Mouse (Mus musculus): ENCODE results near the gene Depdc1b.

Gene Depdc1b

DNA sequence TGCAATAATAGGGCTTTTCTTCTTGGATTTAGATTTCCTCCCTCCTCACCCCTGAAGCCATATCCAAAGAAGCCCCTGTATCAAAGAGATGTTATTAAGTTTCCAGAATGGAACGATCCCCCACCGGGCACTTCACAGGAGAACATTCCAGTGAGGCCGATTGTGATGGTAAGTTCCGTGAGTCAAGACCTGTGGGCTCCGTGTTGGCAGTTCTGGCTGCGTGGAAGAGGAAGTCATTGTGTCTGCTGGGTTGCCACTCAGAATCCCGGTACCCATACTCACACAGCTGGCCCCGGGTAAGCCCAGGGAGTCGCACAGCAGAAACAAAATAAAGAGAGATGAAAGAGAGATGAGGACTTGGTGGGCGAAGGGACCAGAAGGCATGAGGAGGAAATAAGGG, 41.2 kb downstream of the Depdc1b start:
- no peak for DNase-seq

DNA sequence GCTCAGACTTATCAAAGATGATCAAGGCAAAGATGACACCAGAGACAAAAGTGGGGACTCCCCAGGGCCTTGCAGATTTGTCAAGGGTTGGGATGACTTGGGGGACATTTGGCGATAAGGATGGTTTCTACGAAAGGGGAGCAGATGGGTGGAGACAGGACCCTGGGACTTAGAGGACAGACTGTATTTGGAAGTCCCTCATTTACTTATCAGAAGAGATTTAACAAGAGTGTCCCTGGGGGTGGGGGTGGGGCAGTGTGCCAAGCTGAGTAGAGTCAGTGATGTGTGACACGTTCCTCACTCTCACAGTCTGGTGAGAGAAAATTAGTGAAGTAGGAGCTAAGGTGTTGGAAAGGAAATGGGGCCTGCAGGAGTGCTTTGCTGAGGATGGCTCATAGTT, 42.1 kb downstream of the Depdc1b start:
- no peak for DNase-seq

GRCm38 (mm10) chr13:108367496-108367895, 51.4 kb downstream of the Depdc1b start:
- DNase-seq: no peak

GRCm38 (mm10) chr13:108370241-108370941, 54.3 kb downstream of the Depdc1b start:
- no peak for DNase-seq

DNA sequence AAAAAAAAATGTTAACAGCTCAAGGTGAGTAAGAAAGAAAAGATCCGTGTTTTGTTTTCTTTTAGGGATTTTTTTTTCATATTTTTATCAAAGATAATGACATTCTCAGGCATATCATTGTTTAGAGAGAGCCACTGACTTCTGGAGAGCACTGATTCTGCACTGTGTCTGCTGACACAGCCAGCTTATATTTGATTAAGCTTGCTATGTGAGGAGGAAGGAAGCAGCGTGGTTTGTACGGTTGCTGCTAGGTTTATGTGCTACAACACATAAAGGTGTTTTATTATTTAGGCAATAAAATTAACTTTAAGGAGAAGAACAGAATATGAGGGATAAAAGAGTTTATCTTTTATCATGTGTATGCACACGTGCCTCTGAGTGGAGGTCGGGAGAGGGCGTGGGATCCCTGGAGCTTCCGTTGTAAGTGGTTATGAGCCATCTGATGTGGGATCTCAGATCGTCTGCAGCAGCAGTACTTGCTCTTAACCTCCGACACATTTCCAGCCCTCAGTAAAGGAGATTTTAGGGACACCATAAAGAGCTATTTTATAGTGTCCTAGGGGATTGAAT, 55.3 kb downstream of the Depdc1b start:
- no peak for DNase-seq

- no peak for DNase-seq
These were observed 57.1 kb downstream of the Depdc1b start for GRCm38 (mm10) chr13:108373231-108373630.

- DNase-seq: no peak
These were observed 60.5 kb downstream of the Depdc1b start for GRCm38 (mm10) chr13:108376637-108377036.

- DNase-seq: no peak
These were observed 65.0 kb downstream of the Depdc1b start for GRCm38 (mm10) chr13:108381161-108381560.

GRCm38 (mm10) chr13:108383051-108383450, 66.9 kb downstream of the Depdc1b start:
- no peak for DNase-seq

DNA sequence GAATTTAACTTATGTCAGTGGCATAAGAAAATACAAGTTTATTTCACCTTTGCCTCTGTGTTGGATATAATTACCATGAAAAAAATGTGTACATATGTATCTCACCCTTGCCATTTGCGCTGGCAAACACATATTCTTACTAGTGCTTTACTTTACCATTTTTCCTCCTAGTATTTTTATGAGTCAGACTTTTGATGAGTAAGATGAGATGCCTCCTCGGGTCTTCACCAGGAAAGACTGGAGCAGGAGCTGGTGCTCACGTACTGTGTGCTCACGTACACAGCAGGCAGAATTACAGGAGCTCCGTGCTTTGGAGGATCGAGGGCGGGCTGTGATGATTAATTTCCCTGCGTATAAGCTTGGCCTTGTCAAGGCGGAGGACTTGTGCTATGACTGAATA, 69.9 kb downstream of the Depdc1b start:
- no peak for DNase-seq

DNA sequence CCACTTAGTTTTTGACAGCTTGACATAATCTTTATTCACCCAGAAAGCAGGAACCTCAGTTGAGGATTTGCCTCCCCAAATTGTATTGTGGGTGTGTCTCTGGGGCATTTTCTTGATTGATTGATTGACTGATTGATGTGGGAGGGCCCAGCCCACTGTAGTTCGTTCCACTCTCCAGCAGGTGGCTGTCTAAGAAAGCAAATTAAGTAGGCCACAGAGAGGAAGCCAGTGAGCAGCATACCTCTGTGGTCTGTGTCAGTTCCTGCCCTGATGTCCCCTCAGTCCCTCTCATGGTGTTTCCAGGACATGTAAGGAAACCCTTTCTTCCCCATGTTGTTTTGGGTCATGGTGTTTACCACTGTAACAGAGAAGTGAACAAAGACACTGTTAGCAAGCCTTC, 74.4 kb downstream of the Depdc1b start:
- DNase-seq: peak; percentile 63

- no peak for DNase-seq
These were observed 87.1 kb downstream of the Depdc1b start for GRCm38 (mm10) chr13:108403197-108403596.

- no peak for DNase-seq
These were observed 88.2 kb downstream of the Depdc1b start for GRCm38 (mm10) chr13:108404372-108404771.

- DNase-seq: no peak
These were observed 99.3 kb downstream of the Depdc1b start for GRCm38 (mm10) chr13:108415464-108415863.

DNA sequence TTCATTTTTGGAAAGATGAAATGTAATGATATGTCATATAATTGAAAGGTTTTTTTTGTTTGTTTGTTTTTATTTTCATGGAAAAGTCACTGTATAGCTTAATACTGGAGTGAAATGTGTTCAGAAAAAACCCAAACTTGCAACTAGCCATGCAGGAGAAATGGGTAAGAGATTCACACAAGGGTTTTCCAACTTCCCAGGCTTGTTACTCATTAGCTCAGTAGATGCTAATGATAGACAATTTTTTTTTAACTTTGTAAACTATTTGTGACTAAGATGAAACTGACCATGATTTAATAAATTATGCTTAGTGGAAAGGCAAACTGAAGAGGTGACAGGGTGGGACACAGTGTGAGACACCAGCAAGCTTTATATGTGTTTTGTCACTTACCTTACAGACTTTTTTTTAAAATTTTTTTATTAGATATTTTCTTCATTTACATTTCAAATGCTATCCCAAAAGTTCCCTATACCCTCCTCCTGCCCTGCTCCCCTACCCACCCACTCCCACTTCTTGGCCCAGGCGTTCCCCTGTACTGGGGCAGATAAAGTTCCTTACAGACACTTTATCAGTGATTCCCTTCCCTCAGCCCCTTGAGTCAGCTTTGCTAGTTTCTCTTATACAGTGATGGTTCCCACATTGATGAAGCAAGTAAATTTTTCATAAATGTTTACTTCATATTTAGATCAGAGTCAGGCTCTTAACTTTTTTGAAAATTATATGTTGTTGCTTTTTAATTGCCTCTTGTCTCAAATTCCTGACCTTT, 102.8 kb downstream of the Depdc1b start:
- DNase-seq: no peak

DNA sequence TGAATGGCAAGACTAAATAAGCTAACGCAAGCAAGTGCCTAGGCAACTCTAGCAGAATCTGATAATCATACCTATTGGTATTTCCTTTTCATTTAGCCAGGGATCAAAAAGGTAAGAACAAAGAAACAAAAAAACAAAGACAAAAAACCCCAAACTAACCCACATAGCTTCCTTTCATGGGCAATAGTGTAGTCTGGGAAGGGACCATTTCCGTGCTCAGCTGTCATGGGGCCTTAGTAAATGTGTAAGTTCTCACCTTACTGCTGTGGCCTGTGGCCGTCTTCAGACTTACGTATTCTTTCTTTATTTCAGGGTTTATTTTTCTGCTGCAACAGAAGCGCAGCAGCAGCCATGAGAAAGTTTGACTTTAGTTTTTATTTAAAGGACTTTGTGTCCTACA, 110.2 kb downstream of the Depdc1b start:
- DNase-seq: no peak

DNA sequence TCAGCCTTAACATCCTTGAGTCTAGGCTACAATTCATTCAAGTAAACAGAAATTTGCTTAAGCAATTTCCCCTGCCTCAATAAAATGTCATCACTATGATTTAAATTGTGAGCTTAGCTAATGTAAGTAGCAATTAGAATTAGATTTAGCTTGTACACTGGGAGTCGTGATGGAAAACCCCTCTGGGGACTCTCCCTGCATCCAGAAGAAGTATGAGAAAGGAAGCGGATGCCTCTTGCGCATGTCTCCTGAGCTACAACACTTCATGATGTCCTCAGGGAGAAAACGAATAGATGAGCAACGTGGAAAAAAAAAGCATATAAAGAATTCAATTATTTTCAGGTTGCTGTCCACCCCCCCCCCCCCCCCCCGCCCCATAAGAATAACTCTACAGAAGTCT, 112.7 kb downstream of the Depdc1b start:
- DNase-seq: no peak

DNA sequence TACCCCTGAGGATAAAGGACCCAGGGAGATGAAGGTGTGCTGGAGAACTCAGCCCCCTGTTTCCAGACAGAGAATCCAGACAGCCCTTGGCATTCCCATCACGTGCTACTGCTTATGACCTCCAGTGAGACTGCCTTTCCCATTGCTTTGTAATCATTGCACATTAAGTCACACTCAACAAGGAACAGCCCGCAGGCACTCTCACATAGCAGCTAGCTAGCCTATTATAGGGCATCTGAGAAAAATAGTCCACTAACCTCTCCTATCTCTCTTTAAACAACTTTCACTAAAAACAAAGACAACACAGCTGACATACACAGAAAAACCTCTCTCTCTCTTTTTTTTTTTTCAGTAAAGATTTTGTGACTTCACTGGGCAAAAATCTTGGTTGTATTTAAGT, 113.5 kb downstream of the Depdc1b start:
- DNase-seq: no peak

- no peak for DNase-seq
These were observed 115.6 kb downstream of the Depdc1b start for GRCm38 (mm10) chr13:108431776-108432175.

- DNase-seq: no peak
These were observed 119.6 kb downstream of the Depdc1b start for GRCm38 (mm10) chr13:108435687-108436086.

GRCm38 (mm10) chr13:108437424-108437823, 121.3 kb downstream of the Depdc1b start:
- DNase-seq: no peak

DNA sequence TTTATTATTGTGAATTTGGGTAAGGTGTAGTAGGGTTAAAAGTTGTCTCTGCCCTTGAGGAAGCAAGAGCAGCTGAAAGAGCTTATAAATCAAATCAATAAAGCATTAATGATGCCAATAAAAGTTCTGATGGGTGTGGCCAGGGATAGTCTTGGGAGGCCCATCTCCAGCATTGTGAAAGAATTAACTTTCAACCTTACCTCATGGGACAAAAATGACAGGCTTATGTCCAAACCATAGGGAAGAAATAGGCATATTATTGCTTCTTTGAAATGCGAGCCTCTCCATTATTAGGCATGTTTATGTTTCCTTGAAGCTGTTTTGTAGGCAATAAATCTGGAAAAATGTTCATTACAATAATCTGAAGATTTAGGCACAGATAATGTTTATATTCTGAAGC, 122.9 kb downstream of the Depdc1b start:
- no peak for DNase-seq

DNA sequence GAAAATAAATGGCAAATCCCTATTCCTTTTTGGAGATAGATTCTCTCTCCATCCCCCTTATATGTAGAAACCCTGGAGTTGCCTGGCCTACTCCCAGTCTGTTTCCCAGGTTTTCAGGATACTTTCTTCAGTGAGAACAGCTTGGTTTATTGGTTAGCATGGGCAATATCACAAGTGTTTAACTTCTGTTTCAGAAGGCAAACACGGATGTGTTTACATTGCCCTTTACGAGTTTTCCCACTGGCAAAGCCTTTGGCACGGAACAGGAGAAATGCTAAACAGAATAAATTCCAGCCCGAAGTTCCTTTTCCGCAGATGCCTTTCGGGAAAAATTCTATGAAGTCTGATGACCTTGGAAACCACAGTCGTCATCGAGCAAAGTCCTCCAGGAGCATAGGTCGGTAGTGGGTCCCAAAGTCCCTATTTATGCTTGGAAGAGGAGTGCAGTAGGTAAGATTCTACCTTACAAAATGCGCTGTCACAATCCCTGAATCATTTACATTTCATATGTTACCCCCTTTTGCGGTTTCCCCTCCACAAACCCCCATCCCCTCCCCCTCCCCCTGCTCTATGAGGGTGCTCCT, 132.3 kb downstream of the Depdc1b start:
- no peak for DNase-seq

All from lung, postnatal 10 days (tissue).